In genomic region chr15:91673569-91673905, GRCm38 (mm10) we compare ENCODE assay signal across 8 mouse cellular contexts. TPM values are rescaled to one million over a fixed set of nuclear protein-coding genes. Genes with fewer than 3 reads are reported as not detected.
DNase-seq lines count a peak whose midpoint lies in the region; ATAC-seq and TF ChIP-seq lines count a peak whose summit lies in the region.

No protein-coding gene starts in this region.

- no peaks in the 10 kb centered on the region for H3K9me3 ChIP-seq in limb, embryonic 14.5 days (ENCODE audit: control insufficient read depth, low read length)
- H3K9me3 ChIP-seq in stomach, postnatal 0 days (ENCODE audit: control insufficient read depth, low read length), result no peaks in the 10 kb centered on the region

- H3K27ac ChIP-seq in heart, adult 2 months, result peak overlapping the region; percentile 93
- H3K27ac ChIP-seq in thymus, adult 2 months (ENCODE audit: control insufficient read depth, insufficient read depth, low read length), result no peak overlapping the region
- H3K27ac ChIP-seq in limb, embryonic 14.5 days (replicated peaks; ENCODE audit: low read depth, low read length), result no peak overlapping the region; the same call in 1 of the 2 replicates
- peak overlapping the region; percentile 89 for H3K27ac ChIP-seq in stomach, postnatal 0 days (replicated peaks)

- H3K79me2 ChIP-seq in heart, adult 2 months (replicated peaks; ENCODE audit: control insufficient read depth, insufficient read depth, low read length), result no peaks in the 10 kb centered on the region; the same call in 1 of the 2 replicates

- H3K4me1 ChIP-seq in heart, adult 2 months (ENCODE audit: control insufficient read depth, insufficient read depth, low read length), result peaks cover 3% of the 10 kb centered on the region
- 0 out of 2 replicates have a peak, but pooled peaks cover 4% of the 10 kb centered on the region for H3K4me1 ChIP-seq in thymus, adult 2 months (replicated peaks; ENCODE audit: control insufficient read depth, insufficient read depth, low read length)
- H3K4me1 ChIP-seq in limb, embryonic 14.5 days (ENCODE audit: control insufficient read depth, insufficient read depth, low read length), result peaks cover 13% of the 10 kb centered on the region
- no peaks in the 10 kb centered on the region for H3K4me1 ChIP-seq in stomach, postnatal 0 days (replicated peaks; ENCODE audit: control insufficient read depth, insufficient read depth)

- peak overlapping the region; percentile 74 for H3K4me3 ChIP-seq in heart, adult 2 months
- peak overlapping the region; percentile 51 for H3K4me3 ChIP-seq in thymus, adult 2 months (ENCODE audit: control insufficient read depth, insufficient read depth, low read length)
- peak overlapping the region; percentile 52 for H3K4me3 ChIP-seq in limb, embryonic 14.5 days (replicated peaks; ENCODE audit: low read length)
- peak overlapping the region; percentile 64 for H3K4me3 ChIP-seq in stomach, postnatal 0 days (ENCODE audit: low read depth, low read length)

- peak; percentile 16; the same call in 1 of the 2 replicates for ATAC-seq in limb, embryonic 14.5 days (ENCODE audit: low FRiP score, low read depth)
- no peak for ATAC-seq in stomach, postnatal 0 days (ENCODE audit: low FRiP score, low TSS enrichment)

- no peaks in the 10 kb centered on the region for H3K27me3 ChIP-seq in heart, adult 2 months (ENCODE audit: control insufficient read depth, insufficient read depth, low read length)
- no peaks in the 10 kb centered on the region for H3K27me3 ChIP-seq in thymus, adult 2 months (ENCODE audit: control insufficient read depth, insufficient read depth, low read length)
- H3K27me3 ChIP-seq in limb, embryonic 14.5 days (ENCODE audit: control insufficient read depth, insufficient read depth, low read length), result no peaks in the 10 kb centered on the region
- H3K27me3 ChIP-seq in stomach, postnatal 0 days (ENCODE audit: control insufficient read depth, insufficient read depth, low read length), result no peaks in the 10 kb centered on the region

- WGBS in heart, adult 2 months, result 4% methylated on average over 5 of the region's 5 CpGs
- WGBS in thymus, adult 2 months, result 44% methylated on average over 5 of the region's 5 CpGs
- WGBS in limb, embryonic 14.5 days, result 23% methylated on average over 5 of the region's 5 CpGs
- 14% methylated on average over 5 of the region's 5 CpGs for WGBS in stomach, postnatal 0 days

- H3K4me2 ChIP-seq in limb, embryonic 14.5 days (replicated peaks; ENCODE audit: low read depth, low read length, severe bottlenecking), result peak overlapping the region; percentile 73
- peak overlapping the region; percentile 81 for H3K4me2 ChIP-seq in stomach, postnatal 0 days (replicated peaks; ENCODE audit: low read depth)

- no peak for TF ChIP-seq POLR2A in heart, adult 2 months (IDR thresholded peaks at IDR 0.05; ENCODE audit: insufficient read depth, low read depth, low read length)
- no peak for TF ChIP-seq POLR2A in thymus, adult 2 months (IDR thresholded peaks at IDR 0.05; ENCODE audit: control insufficient read depth, extremely low read depth, insufficient read depth, low read length, poor library complexity)
- TF ChIP-seq POLR2A in limb, embryonic 14.5 days (IDR thresholded peaks at IDR 0.05; ENCODE audit: borderline replicate concordance, extremely low read depth, insufficient read depth, insufficient read length), result no peak

- no peak for TF ChIP-seq EP300 in heart, adult 2 months (IDR thresholded peaks at IDR 0.05; ENCODE audit: insufficient read depth, low read depth, low read length)
- no peak for TF ChIP-seq EP300 in stomach, postnatal 0 days (optimal IDR thresholded peaks at IDR 0.05)

- H3K9ac ChIP-seq in heart, adult 2 months (ENCODE audit: low read depth, low read length), result peak overlapping the region; percentile 72
- H3K9ac ChIP-seq in limb, embryonic 14.5 days (ENCODE audit: low read depth, low read length, severe bottlenecking), result peak overlapping the region; percentile 76
- peak overlapping the region; percentile 74 for H3K9ac ChIP-seq in stomach, postnatal 0 days (ENCODE audit: low read length)

- TF ChIP-seq CTCF in heart, adult 2 months (IDR thresholded peaks at IDR 0.05), result no peak
- no peak for TF ChIP-seq CTCF in thymus, adult 2 months (IDR thresholded peaks at IDR 0.05; ENCODE audit: borderline replicate concordance, control insufficient read depth, extremely low read depth, insufficient read depth, low read length, poor library complexity)
- TF ChIP-seq CTCF in stomach, postnatal 0 days (IDR thresholded peaks at IDR 0.05; ENCODE audit: low read depth), result no peak

- no peak for DNase-seq in heart, adult 2 months
- DNase-seq in heart, postnatal 4 days, result no peak
- DNase-seq in thymus, adult 2 months, result no peak
- DNase-seq in thymus, postnatal 25 days, result no peak
- peak; percentile 2 for DNase-seq in limb, embryonic 14.5 days (ENCODE audit: low spot score)
- no peak for DNase-seq in stomach, postnatal 0 days (ENCODE audit: low spot score)
- no peak for DNase-seq in testis, postnatal 10 days (ENCODE audit: low spot score)
- DNase-seq in layer of hippocampus, adult 9-11 months, result no peak

- intact Hi-C loops in heart, adult 2 months (cut with DNase I), result loop anchor here (2.0 to 5.0 kb wide), 2 partner anchors 63 to 101 kb away; partner anchors contain the start of gene Slc2a13

- peaks cover 17% of the 10 kb centered on the region for H3K36me3 ChIP-seq in heart, adult 2 months (ENCODE audit: control insufficient read depth, insufficient read depth, low read length)
- H3K36me3 ChIP-seq in thymus, adult 2 months (ENCODE audit: control insufficient read depth, insufficient read depth, low read length), result no peaks in the 10 kb centered on the region
- H3K36me3 ChIP-seq in limb, embryonic 14.5 days (ENCODE audit: control insufficient read depth, insufficient read depth, low read length), result no peaks in the 10 kb centered on the region
- H3K36me3 ChIP-seq in stomach, postnatal 0 days (ENCODE audit: control insufficient read depth, insufficient read depth, low read length), result no peaks in the 10 kb centered on the region

RNA-seq across cellular contexts. Expression of gene Lrrk2, which starts 0.6 kb away (rescaled TPM):
- total RNA-seq in heart, adult 2 months (2021), result 10 to 100 TPM; 10.6 to 12.2 TPM
- polyA plus RNA-seq in heart, adult 2 months (2012; rRNA removed), result 3.0 and 5.9 TPM in 2 replicates
- total RNA-seq in heart, postnatal 4 days (2021), result 10 to 100 TPM; 10.3 to 10.4 TPM
- 1.0 and 1.4 TPM in 2 replicates for polyA plus RNA-seq in thymus, adult 2 months (2012; rRNA removed)
- polyA plus RNA-seq in limb, embryonic 14.5 days (2012; rRNA removed), result 4.5 and 5.7 TPM in 2 replicates
- polyA plus RNA-seq in limb, embryonic 14.5 days (2014; fragmentation: Nextera tagmentation; extraction: Ambion mirVana), result 7.6 and 8.5 TPM in 2 replicates
- 3.9 and 4.2 TPM in 2 replicates for polyA plus RNA-seq in stomach, postnatal 0 days (2015; fragmentation: Nextera tagmentation; extraction: Ambion mirVana)

Comparison
In these comparisons a context has a peak if more than half of its experiments do, and no peak if none do; other contexts are left out.
1. H3K27ac ChIP-seq: peak in heart, adult 2 months (single experiment) and stomach, postnatal 0 days (single experiment); none in thymus, adult 2 months (single experiment) and limb, embryonic 14.5 days (single experiment).
2. Peak in every context shown above with its lines, with median percentiles within 50 percentile points of each other: H3K4me3 ChIP-seq and H3K9ac ChIP-seq.